Mouse (Mus musculus) kidney, adult 9 months (tissue): Measurements from ENCODE around the gene Gm10392.
"Not testable (repeated sequence)": the region's sequence is repeated elsewhere in the genome, so short reads cannot be mapped to it uniquely, and the experiment has no call there.

ENCODE experiments used
- DNase-seq: peaks from one replicate; pipeline ENCODE4 v3.0.0; 2022

Gm10392 gene

GRCm38 (mm10) chr11:77519043-77519442 is at the start of gene Gm10392:
Gm10392 (minus strand) TSS chr11:77519198.
- DNase-seq: peak; percentile 47

- DNase-seq: no peak
Measured at GRCm38 (mm10) chr11:77545261-77545660, 26.3 kb upstream of the Gm10392 start.

- no peak for DNase-seq
Measured at GRCm38 (mm10) chr11:77532202-77532846, 13.3 kb upstream of the Gm10392 start.

GRCm38 (mm10) chr11:77530862-77531261 is 11.9 kb upstream of the Gm10392 start:
- DNase-seq: no peak

- no peak for DNase-seq
Measured at GRCm38 (mm10) chr11:77529644-77530043, 10.6 kb upstream of the Gm10392 start.

- DNase-seq: not testable (repeated sequence)
Measured at GRCm38 (mm10) chr11:77528420-77528819, 9.4 kb upstream of the Gm10392 start.

- DNase-seq: no peak
Measured at GRCm38 (mm10) chr11:77525804-77526486, 6.9 kb upstream of the Gm10392 start.

GRCm38 (mm10) chr11:77520601-77521529 is 1.9 kb upstream of the Gm10392 start:
- peak; percentile 34 for DNase-seq

GRCm38 (mm10) chr11:77518051-77518798 is 773 bp downstream of the Gm10392 start:
- DNase-seq: peak; percentile 4

- peak; percentile 29 for DNase-seq
Measured at GRCm38 (mm10) chr11:77516553-77517425, 2.2 kb downstream of the Gm10392 start.

GRCm38 (mm10) chr11:77515637-77516552 is 3.1 kb downstream of the Gm10392 start, which contains the start of gene Trp53i13:
Trp53i13 (minus strand) TSS chr11:77515980.
- DNase-seq: peak; percentile 49

- DNase-seq: peak; percentile 81
Measured at GRCm38 (mm10) chr11:77514832-77515636, 4.0 kb downstream of the Gm10392 start, which contains the start of gene Abhd15. Abhd15 (plus strand) TSS chr11:77515121.

- peak; percentile 27 for DNase-seq
Measured at GRCm38 (mm10) chr11:77514281-77514831, 4.6 kb downstream of the Gm10392 start.

GRCm38 (mm10) chr11:77513811-77514170 is 5.2 kb downstream of the Gm10392 start:
- DNase-seq: peak; percentile 43

GRCm38 (mm10) chr11:77512891-77513810 is 5.8 kb downstream of the Gm10392 start:
- peak; percentile 86 for DNase-seq

GRCm38 (mm10) chr11:77511336-77511735 is 7.7 kb downstream of the Gm10392 start:
- no peak for DNase-seq

GRCm38 (mm10) chr11:77508068-77509021 is 10.7 kb downstream of the Gm10392 start:
- DNase-seq: peak; percentile 90
